Mouse (Mus musculus) forebrain, embryonic 10.5 days (tissue): Measurements from ENCODE around the gene Bicra. TPM values are rescaled to one million over a fixed set of nuclear protein-coding genes. Genes with fewer than 3 reads are reported as not detected.

Experiments used
- DNase-seq: peaks from one replicate; pipeline ENCODE4 v3.0.0-alpha.2; 2017; ENCODE audit warnings: low spot score; ENCODE audit errors: extremely low spot score
- H3K27ac ChIP-seq: fragments of 300-500 bp; sonication (generic); 2 replicates; pipeline ENCODE4 v1.5.1; 2016; ENCODE audit warnings: mild to moderate bottlenecking
- H3K27me3 ChIP-seq: fragments of 300-500 bp; sonication (generic); 2 replicates; pipeline ENCODE4 v1.6.1; 2016; ENCODE audit warnings: mild to moderate bottlenecking; ENCODE audit not compliant: poor library complexity, severe bottlenecking
- H3K36me3 ChIP-seq: fragments of 300-500 bp; sonication (generic); replicated peaks from 2 replicates; pipeline ENCODE4 v1.6.1; 2016; ENCODE audit warnings: mild to moderate bottlenecking, moderate library complexity
- H3K4me1 ChIP-seq: fragments of 300-500 bp; sonication (generic); 2 replicates; pipeline ENCODE4 v1.6.1; 2016
- H3K4me3 ChIP-seq: fragments of 300-500 bp; sonication (generic); 2 replicates; pipeline ENCODE4 v1.5.1; 2016; ENCODE audit warnings: mild to moderate bottlenecking, moderate library complexity
- H3K9me3 ChIP-seq: fragments of 300-500 bp; sonication (generic); 2 replicates; pipeline ENCODE4 v1.6.1; 2016; ENCODE audit warnings: mild to moderate bottlenecking, moderate library complexity
- WGBS: fragments of 180-500 bp; shearing (Covaris S2); methylation state at CpG from one replicate; pipeline ENCODE4 v1.1.7; 2016; 5-methylcytosine and 5-hydroxymethylcytosine counted together
- polyA plus RNA-seq: library from polyadenylated mRNA; unstranded; fragments of >200 nt; fragmentation: Nextera tagmentation; extraction: Ambion mirVana; gene quantifications from 2 replicates; pipeline ENCODE4 v1.2.1, GENCODE M21; 2016

Bicra gene
- polyA plus RNA-seq, 1 experiment from 2014 or later, result 7.7 TPM

- peak overlapping the region; percentile 75 for H3K4me3 ChIP-seq
Observed at GRCm38 (mm10) chr7:15944311-15944710, 103.4 kb downstream of the Bicra start.

GRCm38 (mm10) chr7:15938621-15939020 is 109.1 kb downstream of the Bicra start:
- Histone ChIP-seq H3K27me3 (no peaks in the 10 kb centered on the region), H3K4me3 (no peak overlapping the region), H3K9me3 (peaks cover 13% of the 10 kb centered on the region), H3K36me3 (peaks cover 89% of the 10 kb centered on the region), H3K27ac (no peak overlapping the region), H3K4me1 (0 out of 2 replicates have a peak, but pooled peaks cover 4% of the 10 kb centered on the region)
- DNase-seq, result no peak
- WGBS, result 94% methylated on average over 3 of the region's 3 CpGs

More at GRCm38 (mm10) chr7:15944311-15944710, 103.4 kb downstream of the Bicra start:
- H3K27me3 ChIP-seq, result no peaks in the 10 kb centered on the region
- WGBS, result 95% methylated on average over 1 of the region's 1 CpGs
- no peak overlapping the region for H3K27ac ChIP-seq
- no peaks in the 10 kb centered on the region for H3K9me3 ChIP-seq
- H3K36me3 ChIP-seq, result peaks cover 53% of the 10 kb centered on the region
- H3K4me1 ChIP-seq, result peaks cover 35% of the 10 kb centered on the region
- DNase-seq, result no peak

- H3K36me3 ChIP-seq, result peaks cover 78% of the 10 kb centered on the region
- H3K4me3 ChIP-seq, result no peak overlapping the region
- H3K27ac ChIP-seq, result no peak overlapping the region
- H3K4me1 ChIP-seq, result 0 out of 2 replicates have a peak, but pooled peaks cover 7% of the 10 kb centered on the region
- 86% methylated on average over 5 of the region's 5 CpGs for WGBS
- no peak for DNase-seq
- H3K9me3 ChIP-seq, result peaks cover 13% of the 10 kb centered on the region
- H3K27me3 ChIP-seq, result no peaks in the 10 kb centered on the region
Observed at GRCm38 (mm10) chr7:15937491-15937890, 110.2 kb downstream of the Bicra start.

- Histone ChIP-seq H3K27me3 (no peaks in the 10 kb centered on the region), H3K36me3 (peaks cover 40% of the 10 kb centered on the region), H3K27ac (no peak overlapping the region), H3K4me1 (0 out of 2 replicates have a peak, but pooled peaks cover 7% of the 10 kb centered on the region), H3K4me3 (no peak overlapping the region), H3K9me3 (peaks cover 13% of the 10 kb centered on the region)
- DNase-seq, result no peak
- WGBS, result 64% methylated on average over 16 of the region's 16 CpGs
Observed at GRCm38 (mm10) chr7:15933437-15934359, 114.0 kb downstream of the Bicra start.

GRCm38 (mm10) chr7:15931635-15932034 is 116.1 kb downstream of the Bicra start:
- no peak overlapping the region for H3K4me3 ChIP-seq
- 0 out of 2 replicates have a peak, but pooled peaks cover 7% of the 10 kb centered on the region for H3K4me1 ChIP-seq
- no peak overlapping the region for H3K27ac ChIP-seq
- DNase-seq, result no peak
- no peaks in the 10 kb centered on the region for H3K27me3 ChIP-seq
- 92% methylated on average over 3 of the region's 3 CpGs for WGBS
- peaks cover 13% of the 10 kb centered on the region for H3K9me3 ChIP-seq
- peaks cover 19% of the 10 kb centered on the region for H3K36me3 ChIP-seq

GRCm38 (mm10) chr7:15930543-15930942 is 117.2 kb downstream of the Bicra start:
- no peak overlapping the region for H3K4me3 ChIP-seq
- WGBS, result 58% methylated on average over 2 of the region's 2 CpGs
- H3K9me3 ChIP-seq, result peaks cover 8% of the 10 kb centered on the region
- peaks cover 8% of the 10 kb centered on the region for H3K36me3 ChIP-seq
- no peak overlapping the region for H3K27ac ChIP-seq
- no peaks in the 10 kb centered on the region for H3K27me3 ChIP-seq
- DNase-seq, result no peak
- H3K4me1 ChIP-seq, result 0 out of 2 replicates have a peak, but pooled peaks cover 7% of the 10 kb centered on the region

- peaks cover 2% of the 10 kb centered on the region for H3K36me3 ChIP-seq
- H3K9me3 ChIP-seq, result peaks cover 1% of the 10 kb centered on the region
- DNase-seq, result no peak
- H3K27me3 ChIP-seq, result no peaks in the 10 kb centered on the region
- 0 out of 2 replicates have a peak, but pooled peaks cover 7% of the 10 kb centered on the region for H3K4me1 ChIP-seq
- no peak overlapping the region for H3K4me3 ChIP-seq
- 43% methylated on average over 4 of the region's 4 CpGs for WGBS
- no peak overlapping the region for H3K27ac ChIP-seq
Observed at GRCm38 (mm10) chr7:15929910-15930309, 117.8 kb downstream of the Bicra start.

GRCm38 (mm10) chr7:15922220-15922773 is 125.4 kb downstream of the Bicra start, which contains the start of gene Selenow:
Gene Selenow, minus strand, starts transcription at chr7:15922402.
- Histone ChIP-seq H3K27ac (peak within 1 kb of the TSS; percentile 97), H3K36me3 (peaks cover 35% of the 10 kb centered on the region), H3K9me3 (peaks cover 3% of the 10 kb centered on the region; the same call in 1 of the 2 replicates), H3K4me1 (peaks cover 29% of the 10 kb centered on the region), H3K27me3 (peaks cover 11% of the 10 kb centered on the region; the same call in 1 of the 2 replicates), H3K4me3 (peak within 1 kb of the TSS; percentile 82)
- peak; percentile 92 for DNase-seq
- WGBS, result under 1% methylated on average over 33 of the region's 33 CpGs

GRCm38 (mm10) chr7:15921796-15922195 is 125.9 kb downstream of the Bicra start:
- H3K27me3 ChIP-seq, result peaks cover 11% of the 10 kb centered on the region; the same call in 1 of the 2 replicates
- WGBS, result under 1% methylated on average over 10 of the region's 10 CpGs
- peak overlapping the region; percentile 82 for H3K4me3 ChIP-seq
- H3K36me3 ChIP-seq, result peaks cover 40% of the 10 kb centered on the region
- H3K9me3 ChIP-seq, result peaks cover 3% of the 10 kb centered on the region; the same call in 1 of the 2 replicates
- peak overlapping the region; percentile 97 for H3K27ac ChIP-seq
- DNase-seq, result peak; percentile 67
- peaks cover 29% of the 10 kb centered on the region for H3K4me1 ChIP-seq

Other genes starting within 250 kb of the Bicra start
- not detected in 2 replicates for gene Obox6, start 208.2 kb downstream of the Bicra start, polyA plus RNA-seq
- gene Crx, start 168.0 kb downstream of the Bicra start, polyA plus RNA-seq, result 0.07 and 0.27 TPM in 2 replicates
- gene Crxos, start 165.3 kb downstream of the Bicra start, polyA plus RNA-seq, result not detected in 2 replicates
- gene Selenow, start 125.5 kb downstream of the Bicra start, polyA plus RNA-seq, result 828 and 843 TPM in 2 replicates
- 171 and 179 TPM in 2 replicates for gene Nop53, start 101.8 kb downstream of the Bicra start, polyA plus RNA-seq
- 10.1 and 11.2 TPM in 2 replicates for gene Ehd2, start 80.4 kb downstream of the Bicra start, polyA plus RNA-seq
- 0.10 TPM in 1 of 2 replicates, not detected in the other for gene Zfp541, start 13.9 kb upstream of the Bicra start, polyA plus RNA-seq
- gene Napa, start 50.5 kb upstream of the Bicra start, polyA plus RNA-seq, result 169 and 171 TPM in 2 replicates
- 26.0 and 28.8 TPM in 2 replicates for gene Kptn, start 72.0 kb upstream of the Bicra start, polyA plus RNA-seq
- 0.22 and 0.34 TPM in 2 replicates for gene Slc8a2, start 81.9 kb upstream of the Bicra start, polyA plus RNA-seq
- 56.7 and 57.5 TPM in 2 replicates for gene Meis3, start 127.2 kb upstream of the Bicra start, polyA plus RNA-seq
- 19.6 and 21.2 TPM in 2 replicates for gene Dhx34, start 174.1 kb upstream of the Bicra start, polyA plus RNA-seq
- gene C5ar2, start 196.2 kb upstream of the Bicra start, polyA plus RNA-seq, result 0.09 TPM in 2 replicates
- 0.50 and 0.80 TPM in 2 replicates for gene C5ar1, start 211.6 kb upstream of the Bicra start, polyA plus RNA-seq
- gene Inafm1, start 225.7 kb upstream of the Bicra start, polyA plus RNA-seq, result 5.6 and 6.3 TPM in 2 replicates
- 28.7 and 34.8 TPM in 2 replicates for gene Ccdc9, start 238.9 kb upstream of the Bicra start, polyA plus RNA-seq